Comparison of ENCODE assay signal across 23 mouse cellular contexts in genomic region chr13:41110935-41111334, GRCm38 (mm10). TPM values are rescaled to one million over a fixed set of nuclear protein-coding genes. Genes with fewer than 3 reads are reported as not detected.
DNase-seq lines count a peak whose midpoint lies in the region; ATAC-seq and TF ChIP-seq lines count a peak whose summit lies in the region.
"Had no signal": no experiment of that assay in that cellular context is flagged by ENCODE, and none has a peak within 500 bp of the region (broad histone marks: within the 10 kb centered on the region; RNA-seq: fewer than 3 reads in every experiment).

Gene Gcm2 (minus strand): TSS chr13:41111035.

- no peaks in the 10 kb centered on the region for H3K9me3 ChIP-seq in CH12.LX (replicated peaks; ENCODE audit: low read length)
- H3K9me3 ChIP-seq in forebrain, embryonic 16.5 days (ENCODE audit: control insufficient read depth, low read length): no peaks in the 10 kb centered on the region
- H3K9me3 ChIP-seq: G1E had no signal

- no peak for DNase-seq in CH12.LX (ENCODE audit: extremely low read depth)
- DNase-seq: adrenal gland, adult 2 months; adrenal gland, adult 8-10 months; adrenal gland, postnatal 10 days; adrenal gland, postnatal 14 days; adrenal gland, postnatal 25 days; adrenal gland, postnatal 36 days; B cell, adult 2 months; cerebellum, adult 11 months; cerebellum, adult 11-12 months; cerebellum, adult 18-20 months; cerebellum, adult 2 months; cerebellum, adult 8-10 months had no signal

- no peak within 1 kb of the TSS for H3K27ac ChIP-seq in CH12.LX (ENCODE audit: insufficient read depth, low read depth)
- H3K27ac ChIP-seq in forebrain, embryonic 16.5 days (ENCODE audit: low read length): no peak within 1 kb of the TSS

- no peak for TF ChIP-seq POLR2A in CH12.LX (IDR thresholded peaks at IDR 0.05; ENCODE audit: low read depth, low read length)

- no peaks in the 10 kb centered on the region for H3K79me2 ChIP-seq in CH12.LX (replicated peaks; ENCODE audit: control insufficient read depth, extremely low read depth, insufficient read depth, poor library complexity, severe bottlenecking)

- no peak for TF ChIP-seq CTCF in CH12.LX (conservative IDR thresholded peaks at IDR 0.05 in 1 of 2, IDR thresholded peaks at IDR 0.05 in 1 of 2; ENCODE audit: low read depth in 2 of 2, low read length in 2 of 2)

- ATAC-seq in forebrain, embryonic 16.5 days: no peak
- ATAC-seq: activated CD4-positive, CD25-positive, alpha-beta regulatory T cell, adult 4 months; CD4-positive, CD25-positive, alpha-beta regulatory T cell, adult 4 months; Patski had no signal

- peaks cover 0 to 35% of the 10 kb centered on the region in 2 experiments; a peak in 2 of 4 replicates for H3K4me1 ChIP-seq in CH12.LX (ENCODE audit: control insufficient read depth in 1 of 2, insufficient read depth in 2 of 2)
- H3K4me1 ChIP-seq in forebrain, embryonic 16.5 days (replicated peaks; ENCODE audit: control insufficient read depth, insufficient read depth, low read length): no peaks in the 10 kb centered on the region

- no peak within 1 kb of the TSS for H3K9ac ChIP-seq in CH12.LX (ENCODE audit: insufficient read depth, low read depth)
- H3K9ac ChIP-seq in forebrain, embryonic 16.5 days (replicated peaks; ENCODE audit: low read depth, low read length): no peak within 1 kb of the TSS

- peaks cover 0 to 13% of the 10 kb centered on the region in 2 experiments for H3K36me3 ChIP-seq in CH12.LX (replicated peaks in 1 of 2; ENCODE audit: control insufficient read depth in 1 of 2, insufficient read depth in 1 of 2, low read length in 1 of 2)
- no peaks in the 10 kb centered on the region for H3K36me3 ChIP-seq in forebrain, embryonic 16.5 days (ENCODE audit: control insufficient read depth, insufficient read depth)
- H3K36me3 ChIP-seq: G1E had no signal

- peak within 1 kb of the TSS in 1 of 3 experiments; percentile 51 for H3K4me3 ChIP-seq in CH12.LX (replicated peaks in 1 of 3; ENCODE audit: low read depth in 2 of 3, low read length in 2 of 3, poor library complexity in 1 of 3)
- H3K4me3 ChIP-seq in forebrain, embryonic 16.5 days (replicated peaks; ENCODE audit: low read length): no peak within 1 kb of the TSS

- no peak for TF ChIP-seq EP300 in CH12.LX (IDR thresholded peaks at IDR 0.05; ENCODE audit: low read length)

- 89% methylated on average over 2 of the region's 3 CpGs for WGBS in forebrain, embryonic 16.5 days

- no peak for TF ChIP-seq RAD21 in CH12.LX (IDR thresholded peaks at IDR 0.05; ENCODE audit: low read depth, low read length)

- in situ Hi-C loops in CH12.LX (cut with MboI; ENCODE audit: low pct_ligation_motif_present, low pct_unique_long_range_greater_than_20kb, low sequenced_read_pairs): no loop called here

- peak within 1 kb of the TSS; percentile 24; the same call in 1 of the 2 replicates for H3K4me2 ChIP-seq in CH12.LX (ENCODE audit: insufficient read depth, low read depth, poor library complexity, severe bottlenecking)
- no peak within 1 kb of the TSS for H3K4me2 ChIP-seq in forebrain, embryonic 16.5 days (ENCODE audit: low read length)

- H3K27me3 ChIP-seq in CH12.LX (replicated peaks): no peaks in the 10 kb centered on the region
- H3K27me3 ChIP-seq in forebrain, embryonic 16.5 days (replicated peaks; ENCODE audit: control insufficient read depth, insufficient read depth, low read length): 0 out of 2 replicates have a peak, but pooled peaks cover 7% of the 10 kb centered on the region

- dilution Hi-C loops in CH12.LX (cut with MboI; ENCODE audit: extremely low pct_ligation_motif_present, extremely low pct_unique_long_range_greater_than_20kb, low sequenced_read_pairs): no loop called here

TF ChIP-seq in CH12.LX, 34 proteins besides CTCF, POLR2A, EP300 and RAD21:
- TF ChIP-seq SIN3A (IDR thresholded peaks at IDR 0.05; ENCODE audit: low read length) (no peak), MAX (IDR thresholded peaks at IDR 0.05; ENCODE audit: low read length) (no peak), CHD2 (IDR thresholded peaks at IDR 0.05; ENCODE audit: low read length) (no peak), MYC (IDR thresholded peaks at IDR 0.05; ENCODE audit: low read depth, low read length) (no peak), MEF2A (IDR thresholded peaks at IDR 0.05; ENCODE audit: borderline replicate concordance, low read depth, low read length) (no peak), ZKSCAN1 (IDR thresholded peaks at IDR 0.05; ENCODE audit: borderline replicate concordance, low read depth, low read length) (no peak), MXI1 (IDR thresholded peaks at IDR 0.05; ENCODE audit: low read depth, low read length) (no peak)

RNA-seq across cellular contexts. Expression of gene Gcm2, which starts in this region (rescaled TPM):
- total RNA-seq in CH12.LX (2012; rRNA removed) (1.4 and 2.4 TPM in 2 replicates), CH12.LX (2014; rRNA removed) (8.0 and 8.7 TPM in 2 replicates)
- polyA plus RNA-seq in CH12.LX (2012; ENCODE audit: insufficient read length, low read depth): 7.2 and 9.0 TPM in 2 replicates
- not detected in 2 replicates for polyA plus RNA-seq in forebrain, embryonic 16.5 days (2015; fragmentation: Nextera tagmentation; extraction: Ambion mirVana)
- total RNA-seq: adrenal gland, adult 18-20 months; adrenal gland, adult 2 months; adrenal gland, adult 8-10 months; adrenal gland, postnatal 10 days; adrenal gland, postnatal 14 days; adrenal gland, postnatal 25 days; adrenal gland, postnatal 36 days; adrenal gland, postnatal 4 days; G1E; MEL had no signal
- polyA plus RNA-seq: adrenal gland, adult 2 months; brain, embryonic 14.5 days; C2C12; cerebellum, adult 2 months; G1E; Patski had no signal
